Mouse (Mus musculus) MEL (cell line): ENCODE measurements around the gene Trim21. TPM values are rescaled to one million over a fixed set of nuclear protein-coding genes. Genes with fewer than 3 reads are reported as not detected.

Experiments used
- DNase-seq: peaks from one replicate; pipeline ENCODE4 v3.0.0; 2011; ENCODE audit warnings: low read depth, low spot score
- H3K27ac ChIP-seq: 2 replicates; pipeline ENCODE4 v1.5.1; 2012; ENCODE audit warnings: low read depth, mild to moderate bottlenecking, control low read depth, low read length, moderate library complexity; ENCODE audit not compliant: control insufficient read depth
- H3K27me3 ChIP-seq, 2 experiments: fragments of 150-350 bp in 1 of 2; sonication (generic) in 1 of 2; 2 replicates each; pipeline ENCODE4 v1.6.1; 2012; ENCODE audit warnings: low read length in 2 of 2, mild to moderate bottlenecking in 2 of 2, improper control_type of control experiment in 1 of 2, moderate library complexity in 1 of 2; ENCODE audit not compliant: insufficient read depth in 2 of 2, control insufficient read depth in 1 of 2
- H3K36me3 ChIP-seq, 2 experiments: 2 replicates each; pipeline ENCODE4 v1.6.1; 2012 to 2014; ENCODE audit warnings: low read length in 2 of 2, improper control_type of control experiment in 1 of 2, inconsistent platforms in 1 of 2, mild to moderate bottlenecking in 1 of 2; ENCODE audit not compliant: insufficient read depth in 2 of 2, control insufficient read depth in 1 of 2
- H3K4me1 ChIP-seq, 2 experiments: fragments of 150-350 bp in 1 of 2; sonication (generic) in 1 of 2; 2 replicates each; pipeline ENCODE4 v1.6.1; 2012; ENCODE audit warnings: low read length in 2 of 2, improper control_type of control experiment in 1 of 2, mild to moderate bottlenecking in 1 of 2; ENCODE audit not compliant: insufficient read depth in 2 of 2, control insufficient read depth in 1 of 2
- H3K4me3 ChIP-seq, 2 experiments: fragments of 150-350 bp in 1 of 2; sonication (generic) in 1 of 2; 2 replicates each; pipeline ENCODE4 v1.5.1; 2012; ENCODE audit warnings: low read depth in 2 of 2, low read length in 2 of 2, mild to moderate bottlenecking in 2 of 2, moderate library complexity in 2 of 2, control low read depth in 1 of 2, improper control_type of control experiment in 1 of 2; ENCODE audit not compliant: control insufficient read depth in 1 of 2, insufficient read depth in 1 of 2
- H3K79me2 ChIP-seq: 2 replicates; pipeline ENCODE4 v1.6.1; 2012; ENCODE audit warnings: mild to moderate bottlenecking, low read length, moderate library complexity; ENCODE audit not compliant: control insufficient read depth, poor library complexity, insufficient read depth
- H3K9ac ChIP-seq: 2 replicates; pipeline ENCODE4 v1.6.1; 2012; ENCODE audit warnings: low read depth, mild to moderate bottlenecking, control low read depth, low read length, moderate library complexity; ENCODE audit not compliant: control insufficient read depth, poor library complexity, severe bottlenecking
- H3K9me3 ChIP-seq: fragments of 150-350 bp; sonication (generic); replicated peaks from 2 replicates; pipeline ENCODE4 v1.6.1; 2012; ENCODE audit warnings: mild to moderate bottlenecking, low read length, improper control_type of control experiment, moderate library complexity; ENCODE audit not compliant: insufficient read depth
- BHLHE40 ChIP-seq: IDR thresholded peaks from 2 replicates; pipeline ENCODE4 v1.6.1; 2012; ENCODE audit warnings: low read depth, mild to moderate bottlenecking, inconsistent platforms, low read length, improper control_type of control experiment, borderline replicate concordance
- CHD2 ChIP-seq: IDR thresholded peaks from 2 replicates; pipeline ENCODE4 v1.6.1; 2011; ENCODE audit warnings: low read length, improper control_type of control experiment
- CTCF ChIP-seq, 3 experiments: IDR thresholded peaks in 2 of 3; conservative IDR thresholded peaks in 1 of 3; 2 replicates each; pipeline ENCODE4 v1.5.1; 2011 to 2012; ENCODE audit warnings: low read length in 3 of 3, low read depth in 2 of 3, mild to moderate bottlenecking in 2 of 3, improper control_type of control experiment in 1 of 3, inconsistent platforms in 1 of 3, mixed read lengths in 1 of 3, moderate library complexity in 1 of 3; ENCODE audit not compliant: control insufficient read depth in 1 of 3, insufficient read depth in 1 of 3, poor library complexity in 1 of 3, severe bottlenecking in 1 of 3
- ETS1 ChIP-seq: IDR thresholded peaks from 2 replicates; pipeline ENCODE4 v1.6.1; 2012; ENCODE audit warnings: low read depth, mild to moderate bottlenecking, inconsistent platforms, low read length, improper control_type of control experiment, moderate library complexity
- HCFC1 ChIP-seq: IDR thresholded peaks from 2 replicates; pipeline ENCODE4 v1.6.1; 2012; ENCODE audit warnings: low read depth, mild to moderate bottlenecking, inconsistent platforms, low read length, improper control_type of control experiment, moderate library complexity
- JUND ChIP-seq: IDR thresholded peaks from 2 replicates; pipeline ENCODE4 v1.6.1; 2011; ENCODE audit warnings: low read depth, mild to moderate bottlenecking, improper control_type of control experiment, low read length
- KAT2A ChIP-seq: conservative IDR thresholded peaks from 2 replicates; pipeline ENCODE4 v1.6.1; 2012; ENCODE audit warnings: low read depth, low read length, improper control_type of control experiment, inconsistent platforms
- MAFK ChIP-seq: IDR thresholded peaks from 2 replicates; pipeline ENCODE4 v1.6.1; 2011; ENCODE audit warnings: low read depth, mild to moderate bottlenecking, low read length, improper control_type of control experiment, borderline replicate concordance
- MAX ChIP-seq: IDR thresholded peaks from 2 replicates; pipeline ENCODE4 v1.6.1; 2011; ENCODE audit warnings: low read length, improper control_type of control experiment
- MAZ ChIP-seq: IDR thresholded peaks from 2 replicates; pipeline ENCODE4 v1.6.1; 2012; ENCODE audit warnings: low read depth, mild to moderate bottlenecking, inconsistent platforms, low read length, improper control_type of control experiment
- MEF2A ChIP-seq: IDR thresholded peaks from 2 replicates; pipeline ENCODE4 v1.6.1; 2014; ENCODE audit warnings: low read depth, mild to moderate bottlenecking, inconsistent platforms, low read length, improper control_type of control experiment; ENCODE audit not compliant: poor library complexity, insufficient replicate concordance, severe bottlenecking; ENCODE audit errors: extremely low read depth
- MYB ChIP-seq: IDR thresholded peaks from 2 replicates; pipeline ENCODE4 v1.6.1; 2011; ENCODE audit warnings: mild to moderate bottlenecking, low read depth, low read length, improper control_type of control experiment
- MYC ChIP-seq: IDR thresholded peaks from 2 replicates; pipeline ENCODE4 v1.6.1; 2011; ENCODE audit warnings: low read depth, mild to moderate bottlenecking, low read length, improper control_type of control experiment, moderate library complexity
- NELFE ChIP-seq: IDR thresholded peaks from 2 replicates; pipeline ENCODE4 v1.6.1; 2011; ENCODE audit warnings: low read depth, low read length, improper control_type of control experiment
- NRF1 ChIP-seq: IDR thresholded peaks from 2 replicates; pipeline ENCODE4 v1.6.1; 2014; ENCODE audit warnings: low read depth, mild to moderate bottlenecking, inconsistent platforms, low read length, improper control_type of control experiment, moderate library complexity; ENCODE audit not compliant: poor library complexity, insufficient read depth, severe bottlenecking
- POLR2A ChIP-seq, 2 experiments: IDR thresholded peaks; 2 replicates each; pipeline ENCODE4 v1.6.1; 2011 to 2012; ENCODE audit warnings: low read length in 2 of 2, mild to moderate bottlenecking in 2 of 2, control low read depth in 1 of 2, improper control_type of control experiment in 1 of 2, low read depth in 1 of 2, moderate library complexity in 1 of 2; ENCODE audit not compliant: control insufficient read depth in 1 of 2, insufficient read depth in 1 of 2, poor library complexity in 1 of 2
- RAD21 ChIP-seq: IDR thresholded peaks from 2 replicates; pipeline ENCODE4 v1.6.1; 2011; ENCODE audit warnings: mild to moderate bottlenecking, low read depth, low read length, improper control_type of control experiment
- SIN3A ChIP-seq: IDR thresholded peaks from 2 replicates; pipeline ENCODE4 v1.6.1; 2012; ENCODE audit warnings: low read length, improper control_type of control experiment, inconsistent platforms
- SMC3 ChIP-seq: IDR thresholded peaks from 2 replicates; pipeline ENCODE4 v1.6.1; 2011; ENCODE audit warnings: low read depth, low read length, improper control_type of control experiment
- TAL1 ChIP-seq: IDR thresholded peaks from 2 replicates; pipeline ENCODE4 v1.6.1; 2012; ENCODE audit warnings: mild to moderate bottlenecking, inconsistent platforms, low read length, moderate library complexity, mixed read lengths
- USF1 ChIP-seq: IDR thresholded peaks from 2 replicates; pipeline ENCODE4 v1.6.1; 2014; ENCODE audit warnings: low read depth, mild to moderate bottlenecking, inconsistent platforms, low read length, improper control_type of control experiment, moderate library complexity
- USF2 ChIP-seq, 2 experiments: IDR thresholded peaks; 2 replicates each; pipeline ENCODE4 v1.6.1; 2011 to 2012; ENCODE audit warnings: improper control_type of control experiment in 2 of 2, low read length in 2 of 2, borderline replicate concordance in 1 of 2, inconsistent platforms in 1 of 2, low read depth in 1 of 2, mild to moderate bottlenecking in 1 of 2; ENCODE audit not compliant: insufficient read depth in 1 of 2
- ZC3H11A ChIP-seq: IDR thresholded peaks from 2 replicates; pipeline ENCODE4 v1.6.1; 2012; ENCODE audit warnings: low read depth, mild to moderate bottlenecking, inconsistent platforms, low read length, improper control_type of control experiment
- ZNF384 ChIP-seq: IDR thresholded peaks from 2 replicates; pipeline ENCODE4 v1.6.1; 2012; ENCODE audit warnings: low read depth, mild to moderate bottlenecking, inconsistent platforms, low read length, improper control_type of control experiment
- polyA plus RNA-seq, 2 experiments: library from polyadenylated mRNA; stranded (reverse) in 1 of 2; unstranded in 1 of 2; fragments of >175 nt in 1 of 2; fragments of >200 nt in 1 of 2; gene quantifications; 2 replicates each; pipeline versions ENCODE4 v1.2.1 to v1.2.4; 2012; ENCODE audit warnings: low replicate concordance in 2 of 2, low read depth in 1 of 2; ENCODE audit not compliant: insufficient read length in 2 of 2, insufficient read depth in 1 of 2, missing spikeins in 1 of 2
- total RNA-seq: library from RNA; depleted of rRNA; stranded (reverse); fragments of 300-350 nt; gene quantifications from 2 replicates; pipeline ENCODE4 v1.2.3, GENCODE M21; 2012

The Trim21 gene
- total and polyA plus RNA-seq, 3 experiments: 2.8 to 3.3 TPM; not detected in 1

GRCm38 (mm10) chr7:102573174-102573830 lies 8.0 kb upstream of the Trim21 start:
- Histone ChIP-seq H3K4me1 (no peaks in the 10 kb centered on the region), H3K27ac (no peak overlapping the region), H3K9me3 (no peaks in the 10 kb centered on the region), H3K79me2 (no peaks in the 10 kb centered on the region), H3K27me3 (peaks cover 0 to 2% of the 10 kb centered on the region in 2 experiments; a peak in 3 of 4 replicates), H3K9ac (no peak overlapping the region), H3K36me3 (no peaks in the 10 kb centered on the region), H3K4me3 (no peak overlapping the region)
- no peak for DNase-seq
- TF ChIP-seq MAZ (no peak), HCFC1 (no peak), RAD21 (no peak), MAX (no peak), ETS1 (no peak), SIN3A (no peak), MAFK (no peak), NELFE (no peak), MEF2A (no peak), ZC3H11A (no peak)

GRCm38 (mm10) chr7:102571142-102571541 lies 5.9 kb upstream of the Trim21 start, which contains the start of gene Olfr550:
Gene Olfr550 (plus strand): TSS chr7:102571442.
- Histone ChIP-seq H3K27me3 (peaks cover 0 to 2% of the 10 kb centered on the region in 2 experiments; a peak in 3 of 4 replicates), H3K9me3 (no peaks in the 10 kb centered on the region), H3K9ac (no peak within 1 kb of the TSS), H3K27ac (no peak within 1 kb of the TSS)
- no peak for DNase-seq
- TF ChIP-seq MAX: no peak
- no peak for TF ChIP-seq ZNF384
- no peak for TF ChIP-seq ZC3H11A
- no peak for TF ChIP-seq JUND
- TF ChIP-seq POLR2A (IDR thresholded peaks at IDR 0.05; ENCODE audit: control insufficient read depth in 1 of 2, insufficient read depth in 1 of 2, low read depth in 1 of 2, low read length in 2 of 2, poor library complexity in 1 of 2): no peak
- no peak for TF ChIP-seq BHLHE40
- TF ChIP-seq, all 39 proteins: peak for 0
- no peak within 1 kb of the TSS for H3K4me3 ChIP-seq
- no peaks in the 10 kb centered on the region for H3K36me3 ChIP-seq
- no peaks in the 10 kb centered on the region for H3K4me1 ChIP-seq
- no peaks in the 10 kb centered on the region for H3K79me2 ChIP-seq

GRCm38 (mm10) chr7:102566219-102566618 lies 933 bp upstream of the Trim21 start:
- DNase-seq: peak; percentile 21
- Histone ChIP-seq H3K27ac (no peak overlapping the region), H3K4me3 (no peak overlapping the region), H3K36me3 (no peaks in the 10 kb centered on the region; a peak in 1 of 4 replicates), H3K4me1 (no peaks in the 10 kb centered on the region; a peak in 1 of 4 replicates), H3K9ac (no peak overlapping the region), H3K9me3 (no peaks in the 10 kb centered on the region), H3K79me2 (no peaks in the 10 kb centered on the region), H3K27me3 (no peaks in the 10 kb centered on the region; a peak in 1 of 4 replicates)
- TF ChIP-seq USF2 (IDR thresholded peaks at IDR 0.05; ENCODE audit: borderline replicate concordance in 1 of 2, insufficient read depth in 1 of 2, low read depth in 1 of 2, low read length in 2 of 2) (no peak), TAL1 (no peak), SMC3 (peak; percentile 20; the same call in 1 of the 2 replicates), MAX (no peak), MYC (no peak), MYB (no peak), USF1 (no peak), CHD2 (no peak), NELFE (no peak), NRF1 (no peak), KAT2A (no peak), CTCF (IDR thresholded peaks at IDR 0.05 in 2 of 3, conservative IDR thresholded peaks at IDR 0.05 in 1 of 3; ENCODE audit: control insufficient read depth in 1 of 3, insufficient read depth in 1 of 3, low read depth in 2 of 3, low read length in 3 of 3, poor library complexity in 1 of 3, severe bottlenecking in 1 of 3) (peak in 2 of 3 experiments; percentile 32 to 47; a peak in 3 of 6 replicates)
